Mouse (Mus musculus) embryo, embryonic 10 days (tissue): ENCODE results near the gene Lama5.
A peak's percentile ranks its signal among the peaks of the same experiment; 100 is the strongest.
"Not testable (repeated sequence)": the region's sequence is repeated elsewhere in the genome, so short reads cannot be mapped to it uniquely, and the experiment has no call there.

Source experiments
- DNase-seq: peaks from one replicate; pipeline ENCODE4 v3.0.0-alpha.2; 2015; ENCODE audit warnings: low spot score

The Lama5 gene

DNA sequence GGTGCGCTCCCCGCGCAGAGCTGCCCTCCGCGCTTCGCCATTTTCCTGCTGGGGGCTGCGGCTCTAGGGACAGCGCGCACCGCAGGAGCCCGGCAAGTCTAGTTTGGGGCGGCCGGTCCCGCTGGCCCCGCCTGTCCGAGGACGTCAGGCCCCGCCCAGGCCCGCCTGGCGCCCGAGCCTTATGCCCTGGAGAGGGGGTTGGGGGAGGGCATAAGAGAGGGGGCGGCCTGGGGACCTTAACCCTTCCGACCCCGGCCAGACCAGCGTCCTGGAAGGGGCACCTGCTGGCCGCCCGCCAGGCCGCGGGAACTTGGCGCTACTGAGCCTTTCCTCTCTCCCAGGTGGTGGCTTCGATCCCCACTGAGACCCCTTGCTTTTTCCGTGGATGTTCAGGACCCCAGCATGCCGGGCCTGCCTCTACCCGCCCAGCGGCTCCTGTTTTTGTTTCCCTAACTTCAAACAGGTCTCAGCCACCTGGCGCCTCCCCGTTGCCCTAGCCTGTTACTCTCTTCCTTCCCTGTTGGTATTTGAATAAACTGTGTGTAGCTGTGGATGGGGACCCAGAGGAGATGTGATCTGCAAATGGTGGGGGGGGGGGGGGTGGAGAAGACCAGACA, at the start of gene Lama5:
Lama5 (minus strand) TSS at position 98 of the 617 bp plus-strand sequence.
- peak; percentile 79 for DNase-seq

DNA sequence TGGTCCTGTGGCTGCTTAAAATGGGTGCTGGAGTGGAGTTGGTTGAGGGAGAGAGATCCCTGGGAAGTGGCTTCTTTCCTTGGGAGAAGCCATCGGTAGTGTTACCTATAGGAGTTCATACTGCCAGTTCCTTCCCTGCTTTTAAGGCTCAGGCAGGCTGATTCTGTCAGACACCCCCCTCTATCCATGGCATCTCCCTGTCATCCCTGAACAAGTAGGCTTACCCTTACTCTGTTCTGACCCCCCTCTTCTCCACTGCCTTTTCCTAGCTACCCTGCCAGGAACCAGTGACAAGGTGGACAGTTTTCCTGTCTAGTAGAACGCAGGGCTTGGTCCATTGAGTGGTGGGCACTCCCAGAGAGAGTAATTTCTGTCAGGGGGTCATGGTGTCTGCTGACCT, 48.9 kb upstream of the Lama5 start:
- no peak for DNase-seq

DNA sequence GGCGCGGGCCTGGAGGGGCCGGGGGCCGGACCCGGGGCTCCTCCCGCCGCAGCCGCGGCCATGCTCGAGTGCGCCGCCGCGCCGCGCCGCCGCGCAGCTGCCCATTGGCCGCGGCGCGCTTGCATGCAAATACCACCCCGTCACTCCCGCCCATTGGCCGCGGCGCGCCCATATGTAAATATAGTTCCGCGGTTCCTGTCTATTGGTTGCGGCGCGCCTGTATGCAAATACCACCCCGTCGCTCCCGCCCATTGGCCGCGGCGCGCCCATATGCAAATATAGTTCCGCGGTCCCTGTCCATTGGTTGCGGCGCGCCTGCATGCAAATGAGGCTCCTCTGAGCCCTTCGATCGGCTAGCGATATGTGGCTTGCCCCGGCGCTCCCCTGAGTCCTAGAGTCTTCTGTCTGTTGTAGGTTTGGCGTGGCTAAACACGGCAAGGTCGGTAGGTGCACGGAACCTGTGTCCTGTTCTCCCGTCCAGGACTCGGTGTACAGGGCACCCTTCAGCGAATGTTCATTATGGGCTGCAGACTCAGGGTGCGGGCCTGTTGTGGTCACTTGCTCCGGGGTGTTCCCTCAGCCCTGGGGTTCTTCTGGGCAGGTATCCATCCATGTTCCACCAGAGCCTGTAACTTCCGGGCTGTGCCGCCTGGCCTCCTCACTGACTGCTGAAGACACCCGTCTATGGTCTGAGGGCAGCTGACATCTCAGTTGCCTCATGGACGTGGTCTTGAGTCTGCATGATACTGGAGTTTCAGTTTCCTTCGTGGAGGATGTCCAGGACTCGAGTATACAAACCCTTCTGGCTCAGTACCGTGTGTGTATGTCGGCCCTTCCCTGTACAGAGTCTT, 48.0 kb upstream of the Lama5 start, which contains the start of gene Cables2:
Cables2 (minus strand) TSS at position 103 of the 851 bp plus-strand sequence.
- DNase-seq, result peak; percentile 98

- no peak for DNase-seq
Measured at GRCm38 (mm10) chr2:180272884-180273321, 47.2 kb upstream of the Lama5 start.

DNA sequence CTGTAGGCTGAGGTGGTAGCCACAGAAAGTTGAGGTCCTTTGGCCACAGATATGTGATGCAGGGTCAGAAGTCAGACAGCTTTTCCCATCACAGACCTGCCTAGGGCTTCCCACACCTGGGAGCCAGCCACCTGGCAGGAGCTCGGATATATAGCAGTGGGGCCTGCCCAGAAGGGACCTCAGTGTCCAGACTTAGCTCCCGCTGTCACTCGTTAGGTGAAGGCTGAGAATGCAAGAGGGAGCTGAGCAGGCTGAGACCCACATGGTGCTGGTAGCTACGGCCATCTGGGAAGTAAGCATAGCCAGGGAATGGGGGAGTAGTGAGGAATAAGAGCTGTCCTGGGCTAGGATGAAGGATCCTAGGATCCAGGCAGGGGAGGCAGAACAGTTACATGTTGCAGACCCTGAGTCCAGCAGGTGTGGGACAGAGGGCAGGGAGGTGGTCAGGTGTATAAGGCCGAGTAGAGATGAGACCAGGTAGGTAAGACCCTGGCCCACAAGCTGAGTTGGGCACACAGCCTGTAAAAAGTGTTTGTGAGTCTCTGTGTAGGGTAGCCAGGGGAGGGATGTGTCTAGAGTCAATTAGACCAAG, 46.2 kb upstream of the Lama5 start:
- DNase-seq, result no peak

- no peak for DNase-seq
Measured at GRCm38 (mm10) chr2:180270537-180271255, 45.0 kb upstream of the Lama5 start.

- DNase-seq, result no peak
Measured at GRCm38 (mm10) chr2:180269329-180269728, 43.7 kb upstream of the Lama5 start.

DNA sequence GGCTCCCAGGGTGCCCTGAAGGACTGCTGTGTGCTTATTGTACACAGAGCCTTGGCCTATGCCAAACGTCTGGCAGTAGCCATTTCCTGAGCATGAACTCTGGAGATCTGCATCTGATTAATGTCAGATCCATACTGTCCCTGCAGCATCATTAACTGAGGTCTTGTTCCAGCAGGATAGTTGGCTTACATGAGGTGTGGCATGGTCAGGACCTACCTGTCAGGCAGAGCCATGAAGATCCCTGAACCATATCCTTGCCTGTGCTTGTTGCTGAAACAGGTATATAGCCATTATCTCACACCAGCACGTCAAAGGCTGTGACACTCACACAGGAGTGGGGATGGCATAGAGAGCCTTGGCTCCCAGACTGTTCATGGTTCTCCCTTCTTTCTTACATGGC, 42.3 kb upstream of the Lama5 start:
- DNase-seq, result no peak

GRCm38 (mm10) chr2:180262891-180263290, 37.2 kb upstream of the Lama5 start:
- no peak for DNase-seq

- no peak for DNase-seq
Measured at GRCm38 (mm10) chr2:180262441-180262840, 36.8 kb upstream of the Lama5 start.

- DNase-seq, result no peak
Measured at GRCm38 (mm10) chr2:180261901-180262300, 36.2 kb upstream of the Lama5 start.

DNA sequence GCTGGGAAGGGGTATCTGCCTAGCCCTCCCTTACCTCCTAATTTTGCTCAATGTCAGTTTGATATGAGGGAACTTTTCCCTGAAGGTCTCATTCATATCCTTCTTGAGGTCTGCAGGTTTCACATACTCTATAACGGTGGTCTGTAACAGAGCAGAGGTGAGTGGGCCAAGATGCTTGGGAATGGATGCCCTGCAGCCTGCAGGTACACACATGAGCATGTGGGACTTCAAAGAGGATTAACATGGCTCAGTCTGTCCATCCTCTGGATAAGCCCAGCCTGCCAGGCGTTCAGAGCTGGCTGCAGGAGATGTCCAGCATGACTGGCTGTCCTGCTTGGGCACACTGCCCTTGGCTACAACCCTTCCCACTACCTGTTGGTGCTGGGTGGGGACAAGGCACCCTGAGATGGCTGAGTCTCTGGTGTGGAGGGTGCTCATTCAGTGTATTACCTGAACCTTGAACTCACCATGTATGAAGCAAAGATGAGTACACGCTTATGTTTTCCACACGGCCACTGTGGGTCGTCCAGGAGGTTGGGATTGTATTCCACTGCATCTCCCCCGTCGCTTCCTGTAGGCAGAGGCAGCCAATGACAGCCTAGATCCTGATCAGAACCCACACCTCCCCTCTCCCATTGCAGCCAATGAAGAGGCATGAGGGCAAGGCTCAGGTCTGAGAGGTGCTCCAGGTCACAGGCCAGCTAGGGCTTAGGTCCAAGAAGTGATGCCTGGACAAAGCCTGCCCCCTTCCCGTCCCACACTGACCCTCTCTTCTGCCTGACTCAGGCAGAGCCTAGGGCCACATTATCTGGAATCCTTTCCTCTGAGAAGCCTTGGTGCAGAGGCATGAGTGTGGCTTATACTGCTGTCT, 35.2 kb upstream of the Lama5 start:
- no peak for DNase-seq

- not testable (repeated sequence) for DNase-seq
Measured at GRCm38 (mm10) chr2:180259826-180260609, 34.4 kb upstream of the Lama5 start.

DNA sequence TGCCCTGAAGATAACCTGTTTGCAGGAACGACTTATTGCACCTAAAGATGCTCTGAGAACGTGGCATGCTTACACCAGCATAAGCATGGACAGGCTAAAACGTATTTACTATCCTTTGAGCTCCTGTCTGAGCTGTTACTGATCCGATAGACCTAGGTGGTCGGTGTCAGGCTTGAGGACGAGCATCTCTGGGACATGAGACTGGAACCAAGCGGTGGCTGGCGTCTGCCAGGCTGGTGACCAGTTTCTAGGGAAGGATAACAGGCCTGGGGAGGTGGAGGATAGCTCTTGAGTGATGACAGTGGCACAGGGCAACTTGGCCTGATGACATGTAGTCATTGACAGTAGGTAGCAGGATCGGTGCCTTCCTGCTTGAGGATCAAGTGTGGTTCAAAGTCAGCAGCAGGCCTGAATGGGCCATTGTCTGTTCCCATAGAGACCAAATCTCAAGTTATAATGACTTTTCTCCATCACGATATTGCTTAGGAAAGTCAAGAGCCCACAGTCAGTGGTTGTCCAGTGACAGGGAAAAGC, 33.4 kb upstream of the Lama5 start:
- not testable (repeated sequence) for DNase-seq

- no peak for DNase-seq
Measured at GRCm38 (mm10) chr2:180257963-180258865, 32.6 kb upstream of the Lama5 start.

- peak; percentile 100 for DNase-seq
Measured at GRCm38 (mm10) chr2:180257001-180257521, 31.4 kb upstream of the Lama5 start, which contains the start of gene Rps21. TSS of gene Rps21 (plus strand) at chr2:180257377.

- DNase-seq, result no peak
Measured at GRCm38 (mm10) chr2:180256296-180257000, 30.8 kb upstream of the Lama5 start.

DNA sequence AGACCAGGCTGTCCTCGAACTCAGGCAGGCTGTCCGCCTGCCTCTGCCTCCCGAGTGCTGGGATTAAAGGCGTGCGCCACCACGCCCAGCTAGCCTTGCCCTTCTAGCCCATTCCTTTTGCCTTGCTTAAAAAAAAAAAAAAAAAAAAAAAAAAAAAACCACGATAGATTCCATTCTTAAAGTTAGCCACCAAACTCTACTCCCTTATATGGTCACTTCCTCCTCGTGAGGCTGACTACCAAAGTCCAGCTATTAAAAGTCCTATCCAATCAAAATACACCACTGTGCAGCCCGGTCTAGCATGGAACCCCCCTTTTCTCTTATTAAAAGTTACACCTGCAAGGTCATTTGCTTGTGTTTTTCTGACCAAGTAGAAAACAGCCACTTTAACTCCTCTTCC, 30.0 kb upstream of the Lama5 start:
- DNase-seq, result no peak
